Mouse (Mus musculus) spleen, adult 2 months (tissue): ENCODE measurements around the gene Aco2.

ENCODE experiments used
- CTCF ChIP-seq: fragments of 200-500 bp; IDR thresholded peaks from 2 replicates; pipeline ENCODE4 v1.5.1; 2011; ENCODE audit warnings: mild to moderate bottlenecking, inconsistent platforms; ENCODE audit not compliant: insufficient read depth, insufficient read length, insufficient replicate concordance; ENCODE audit errors: extremely low read depth
- POLR2A ChIP-seq: fragments of 200-500 bp; IDR thresholded peaks from 2 replicates; pipeline ENCODE4 v1.6.1; 2011; ENCODE audit warnings: low read depth, low read length, inconsistent platforms

- TF ChIP-seq CTCF = no peak
- TF ChIP-seq POLR2A = no peak
Observed at GRCm38 (mm10) chr15:81891822-81892580, 19.9 kb downstream of the Aco2 start.
